Mouse (Mus musculus): ENCODE results near the gene Arl5b. TPM values are rescaled to one million over a fixed set of nuclear protein-coding genes. Genes with fewer than 3 reads are reported as not detected.

Arl5b gene
- total RNA-seq, 1 experiment = 32.0 TPM

DNA sequence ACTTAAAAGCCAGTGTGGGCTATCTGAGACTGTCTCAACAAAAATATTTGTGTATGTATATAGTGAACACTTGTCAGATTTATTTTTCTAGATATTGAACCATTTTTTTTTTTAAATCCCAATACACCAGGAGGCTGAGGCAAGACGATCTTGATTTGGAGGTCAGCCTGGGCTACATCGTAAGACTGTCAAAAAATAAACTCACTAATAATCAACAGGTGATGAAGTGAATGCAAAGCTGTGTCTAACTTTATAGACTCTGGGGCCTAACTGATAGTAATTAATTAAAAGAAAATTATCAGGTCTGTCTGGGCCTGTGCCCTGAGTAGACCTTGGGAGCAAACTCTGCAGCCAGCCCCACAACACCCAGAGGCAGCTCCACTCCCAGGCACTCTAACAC lies 34.5 kb downstream of the Arl5b start:
- Histone ChIP-seq H3K27ac (ENCODE audit: insufficient read depth, low read depth, low read length, poor library complexity, severe bottlenecking) (no peak overlapping the region), H3K9ac (ENCODE audit: insufficient read depth, low read depth, low read length, poor library complexity, severe bottlenecking) (no peak overlapping the region), H3K4me3 (ENCODE audit: insufficient read depth in 1 of 2, low read depth in 1 of 2, low read length in 2 of 2, poor library complexity in 1 of 2, severe bottlenecking in 1 of 2) (no peak overlapping the region), H3K36me3 (ENCODE audit: control insufficient read depth, insufficient read depth, low read length, poor library complexity, severe bottlenecking) (no peaks in the 10 kb centered on the region), H3K9me3 (ENCODE audit: control insufficient read depth, insufficient read depth, low read depth, low read length) (no peaks in the 10 kb centered on the region), H3K4me1 (ENCODE audit: control insufficient read depth in 2 of 2, insufficient read depth in 2 of 2, low read length in 2 of 2, poor library complexity in 1 of 2) (no peaks in the 10 kb centered on the region)
- no peak for TF ChIP-seq CHD2 (IDR thresholded peaks at IDR 0.05; ENCODE audit: low read depth, low read length)
- no peak for TF ChIP-seq MAFK (IDR thresholded peaks at IDR 0.05; ENCODE audit: insufficient read depth, low read depth, low read length)
- TF ChIP-seq ZNF384 (IDR thresholded peaks at IDR 0.05; ENCODE audit: low read depth, low read length) = no peak
- TF ChIP-seq ZC3H11A (IDR thresholded peaks at IDR 0.05; ENCODE audit: borderline replicate concordance, low read depth, low read length) = no peak
- TF ChIP-seq HCFC1 (IDR thresholded peaks at IDR 0.05; ENCODE audit: borderline replicate concordance, insufficient read depth, low read length) = no peak
- in situ Hi-C loops (cut with MboI; ENCODE audit: low sequenced_read_pairs in 2 of 2, unreplicated experiment in 2 of 2) = no loop called here
- DNase-seq (ENCODE audit: low read depth, low spot score) = no peak

DNA sequence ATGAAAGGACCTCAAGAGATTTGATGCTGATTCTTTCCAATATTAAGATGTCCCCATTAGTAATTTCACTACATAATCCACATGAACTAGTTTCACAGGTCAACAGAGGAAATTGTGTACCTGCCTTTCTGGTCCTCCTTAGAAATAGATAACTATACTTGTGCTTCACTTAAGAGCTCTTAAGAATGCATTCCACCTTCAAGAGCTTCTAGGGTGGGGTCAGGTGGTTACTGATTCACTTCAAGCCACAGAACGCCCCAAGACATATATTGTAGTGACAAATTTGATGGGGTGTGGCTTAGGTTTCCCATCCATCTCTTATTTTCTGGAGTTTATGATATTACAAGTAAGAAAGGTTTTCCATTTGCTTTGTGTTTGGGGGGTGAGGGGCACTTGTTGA lies 38.1 kb downstream of the Arl5b start:
- Histone ChIP-seq H3K9ac (ENCODE audit: insufficient read depth, low read depth, low read length, poor library complexity, severe bottlenecking) (no peak overlapping the region), H3K4me3 (ENCODE audit: insufficient read depth in 1 of 2, low read depth in 1 of 2, low read length in 2 of 2, poor library complexity in 1 of 2, severe bottlenecking in 1 of 2) (no peak overlapping the region), H3K27ac (ENCODE audit: insufficient read depth, low read depth, low read length, poor library complexity, severe bottlenecking) (no peak overlapping the region), H3K4me1 (ENCODE audit: control insufficient read depth in 2 of 2, insufficient read depth in 2 of 2, low read length in 2 of 2, poor library complexity in 1 of 2) (no peaks in the 10 kb centered on the region), H3K9me3 (ENCODE audit: control insufficient read depth, insufficient read depth, low read depth, low read length) (no peaks in the 10 kb centered on the region), H3K36me3 (ENCODE audit: control insufficient read depth, insufficient read depth, low read length, poor library complexity, severe bottlenecking) (no peaks in the 10 kb centered on the region)
- TF ChIP-seq ZC3H11A (IDR thresholded peaks at IDR 0.05; ENCODE audit: borderline replicate concordance, low read depth, low read length) (no peak), ZNF384 (IDR thresholded peaks at IDR 0.05; ENCODE audit: low read depth, low read length) (no peak), MAFK (IDR thresholded peaks at IDR 0.05; ENCODE audit: insufficient read depth, low read depth, low read length) (no peak), CHD2 (IDR thresholded peaks at IDR 0.05; ENCODE audit: low read depth, low read length) (no peak), HCFC1 (IDR thresholded peaks at IDR 0.05; ENCODE audit: borderline replicate concordance, insufficient read depth, low read length) (no peak)
- no peak for DNase-seq (ENCODE audit: low read depth, low spot score)
- in situ Hi-C loops (cut with MboI; ENCODE audit: low sequenced_read_pairs in 2 of 2, unreplicated experiment in 2 of 2) = no loop called here

DNA sequence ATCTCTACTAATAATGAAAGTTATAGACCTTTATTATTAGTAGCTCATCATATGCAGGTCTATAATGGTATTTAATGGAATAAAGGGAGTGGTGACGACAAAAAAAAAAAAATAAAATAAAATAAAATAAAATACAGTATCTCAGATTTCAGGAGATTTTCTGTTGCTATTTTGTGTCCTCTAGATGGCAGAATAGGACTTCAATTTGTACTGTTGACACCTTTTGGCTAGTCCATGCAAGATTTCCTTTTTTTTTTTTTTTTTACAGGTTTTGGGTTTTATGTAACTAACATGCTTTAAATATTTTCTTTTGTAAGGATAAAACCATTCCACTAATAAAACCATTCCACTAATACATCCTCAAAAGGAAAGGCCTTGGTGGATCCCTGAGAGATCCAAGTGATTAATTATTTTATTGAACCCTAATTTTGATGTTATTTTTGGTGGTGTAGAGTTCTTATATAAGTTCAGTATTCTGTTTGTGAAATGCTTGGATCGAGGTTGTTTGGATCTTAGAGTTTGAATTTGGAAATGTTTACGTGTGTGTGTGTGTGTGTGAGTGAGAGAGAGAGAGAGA lies 47.4 kb downstream of the Arl5b start:
- Histone ChIP-seq H3K36me3 (ENCODE audit: control insufficient read depth, insufficient read depth, low read length, poor library complexity, severe bottlenecking) (no peaks in the 10 kb centered on the region), H3K4me3 (ENCODE audit: insufficient read depth in 1 of 2, low read depth in 1 of 2, low read length in 2 of 2, poor library complexity in 1 of 2, severe bottlenecking in 1 of 2) (no peak overlapping the region), H3K4me1 (ENCODE audit: control insufficient read depth in 2 of 2, insufficient read depth in 2 of 2, low read length in 2 of 2, poor library complexity in 1 of 2) (no peaks in the 10 kb centered on the region), H3K9ac (ENCODE audit: insufficient read depth, low read depth, low read length, poor library complexity, severe bottlenecking) (no peak overlapping the region), H3K9me3 (ENCODE audit: control insufficient read depth, insufficient read depth, low read depth, low read length) (no peaks in the 10 kb centered on the region), H3K27ac (ENCODE audit: insufficient read depth, low read depth, low read length, poor library complexity, severe bottlenecking) (no peak overlapping the region)
- no peak for DNase-seq (ENCODE audit: low read depth, low spot score)
- TF ChIP-seq ZC3H11A (IDR thresholded peaks at IDR 0.05; ENCODE audit: borderline replicate concordance, low read depth, low read length) = 0 out of 2 replicates have a peak, but pooled peaks have one; percentile 12
- TF ChIP-seq MAFK (IDR thresholded peaks at IDR 0.05; ENCODE audit: insufficient read depth, low read depth, low read length) = no peak
- TF ChIP-seq HCFC1 (IDR thresholded peaks at IDR 0.05; ENCODE audit: borderline replicate concordance, insufficient read depth, low read length) = no peak
- no peak for TF ChIP-seq CHD2 (IDR thresholded peaks at IDR 0.05; ENCODE audit: low read depth, low read length)
- TF ChIP-seq ZNF384 (IDR thresholded peaks at IDR 0.05; ENCODE audit: low read depth, low read length) = peak; percentile 86
- in situ Hi-C loops (cut with MboI; ENCODE audit: low sequenced_read_pairs in 2 of 2, unreplicated experiment in 2 of 2) = no loop called here

DNA sequence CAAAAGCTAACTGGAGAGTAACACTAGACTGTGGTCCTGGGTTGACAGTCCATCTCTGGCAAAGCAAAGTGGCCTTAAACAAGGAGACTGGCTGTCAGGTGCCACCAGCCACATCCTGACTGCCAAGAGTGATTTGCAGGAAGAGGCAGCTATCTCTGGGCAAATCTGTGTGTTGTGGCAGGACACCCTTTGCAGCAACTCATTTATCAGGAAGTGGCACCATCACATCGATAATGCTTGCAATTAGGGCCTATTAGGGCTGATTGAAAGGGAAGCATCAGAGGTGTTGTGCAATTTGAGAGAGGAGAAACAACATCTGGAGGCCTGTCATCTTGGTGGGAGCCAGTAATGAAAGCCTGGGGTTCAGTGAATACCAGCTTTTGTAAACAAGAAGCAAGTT lies 55.2 kb downstream of the Arl5b start:
- Histone ChIP-seq H3K9ac (ENCODE audit: insufficient read depth, low read depth, low read length, poor library complexity, severe bottlenecking) (no peak overlapping the region), H3K4me1 (ENCODE audit: control insufficient read depth in 2 of 2, insufficient read depth in 2 of 2, low read length in 2 of 2, poor library complexity in 1 of 2) (no peaks in the 10 kb centered on the region), H3K9me3 (ENCODE audit: control insufficient read depth, insufficient read depth, low read depth, low read length) (no peaks in the 10 kb centered on the region), H3K27ac (ENCODE audit: insufficient read depth, low read depth, low read length, poor library complexity, severe bottlenecking) (no peak overlapping the region), H3K36me3 (ENCODE audit: control insufficient read depth, insufficient read depth, low read length, poor library complexity, severe bottlenecking) (no peaks in the 10 kb centered on the region), H3K4me3 (ENCODE audit: insufficient read depth in 1 of 2, low read depth in 1 of 2, low read length in 2 of 2, poor library complexity in 1 of 2, severe bottlenecking in 1 of 2) (no peak overlapping the region)
- in situ Hi-C loops (cut with MboI; ENCODE audit: low sequenced_read_pairs in 2 of 2, unreplicated experiment in 2 of 2) = no loop called here
- DNase-seq (ENCODE audit: low read depth, low spot score) = no peak
- no peak for TF ChIP-seq ZC3H11A (IDR thresholded peaks at IDR 0.05; ENCODE audit: borderline replicate concordance, low read depth, low read length)
- no peak for TF ChIP-seq CHD2 (IDR thresholded peaks at IDR 0.05; ENCODE audit: low read depth, low read length)
- no peak for TF ChIP-seq ZNF384 (IDR thresholded peaks at IDR 0.05; ENCODE audit: low read depth, low read length)
- no peak for TF ChIP-seq HCFC1 (IDR thresholded peaks at IDR 0.05; ENCODE audit: borderline replicate concordance, insufficient read depth, low read length)

DNA sequence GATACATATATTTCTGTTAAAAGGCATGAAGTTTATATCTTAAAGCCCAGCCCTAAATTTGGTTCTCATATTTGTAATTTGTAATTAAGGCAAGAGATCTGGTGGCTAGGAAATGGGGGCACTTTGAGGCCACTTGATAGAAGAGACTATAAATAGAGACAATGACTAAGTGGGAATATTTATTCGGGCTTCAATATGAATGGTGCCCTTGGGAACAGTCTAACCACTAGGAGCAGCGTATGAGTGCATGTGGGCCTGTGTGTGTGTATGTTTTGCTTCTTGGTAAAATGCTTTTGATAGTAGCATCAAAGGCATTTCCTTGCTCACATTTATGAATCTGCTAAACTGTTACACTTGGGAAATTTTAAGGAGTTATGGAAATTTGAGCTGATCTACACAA lies 62.1 kb downstream of the Arl5b start:
- Histone ChIP-seq H3K36me3 (ENCODE audit: control insufficient read depth, insufficient read depth, low read length, poor library complexity, severe bottlenecking) (no peaks in the 10 kb centered on the region), H3K4me1 (ENCODE audit: control insufficient read depth in 2 of 2, insufficient read depth in 2 of 2, low read length in 2 of 2, poor library complexity in 1 of 2) (no peaks in the 10 kb centered on the region), H3K27ac (ENCODE audit: insufficient read depth, low read depth, low read length, poor library complexity, severe bottlenecking) (no peak overlapping the region), H3K4me3 (ENCODE audit: insufficient read depth in 1 of 2, low read depth in 1 of 2, low read length in 2 of 2, poor library complexity in 1 of 2, severe bottlenecking in 1 of 2) (no peak overlapping the region), H3K9ac (ENCODE audit: insufficient read depth, low read depth, low read length, poor library complexity, severe bottlenecking) (no peak overlapping the region), H3K9me3 (ENCODE audit: control insufficient read depth, insufficient read depth, low read depth, low read length) (no peaks in the 10 kb centered on the region)
- TF ChIP-seq HCFC1 (IDR thresholded peaks at IDR 0.05; ENCODE audit: borderline replicate concordance, insufficient read depth, low read length) = no peak
- TF ChIP-seq ZNF384 (IDR thresholded peaks at IDR 0.05; ENCODE audit: low read depth, low read length) = no peak
- no peak for TF ChIP-seq CHD2 (IDR thresholded peaks at IDR 0.05; ENCODE audit: low read depth, low read length)
- TF ChIP-seq MAFK (IDR thresholded peaks at IDR 0.05; ENCODE audit: insufficient read depth, low read depth, low read length) = no peak
- TF ChIP-seq ZC3H11A (IDR thresholded peaks at IDR 0.05; ENCODE audit: borderline replicate concordance, low read depth, low read length) = no peak
- in situ Hi-C loops (cut with MboI; ENCODE audit: low sequenced_read_pairs in 2 of 2, unreplicated experiment in 2 of 2) = no loop called here
- DNase-seq (ENCODE audit: low read depth, low spot score) = no peak

Measured in ES-E14 (cell line).